Mouse (Mus musculus) intestine, embryonic 16.5 days (tissue): ENCODE results near the gene Gm13084. TPM values are rescaled to one million over a fixed set of nuclear protein-coding genes. Genes with fewer than 3 reads are reported as not detected.
"Not testable (repeated sequence)": the region's sequence is repeated elsewhere in the genome, so short reads cannot be mapped to it uniquely, and the experiment has no call there.

ENCODE experiments used
- ATAC-seq: fragments of 200-750 bp; cut with Nextera tagmentation; 2 replicates; pipeline ENCODE4 v1.8.0; 2017; ENCODE audit warnings: moderate TSS enrichment, moderate library complexity
- H3K27ac ChIP-seq: fragments of 300-500 bp; sonication (generic); 2 replicates; pipeline ENCODE4 v1.5.1; 2014; ENCODE audit warnings: mild to moderate bottlenecking, low read length
- H3K27me3 ChIP-seq: fragments of 300-500 bp; sonication (generic); replicated peaks from 2 replicates; pipeline ENCODE4 v1.6.1; 2014; ENCODE audit warnings: low read length, control low read depth, mixed read lengths; ENCODE audit not compliant: control insufficient read depth, insufficient read depth
- H3K36me3 ChIP-seq: fragments of 300-500 bp; sonication (generic); 2 replicates; pipeline ENCODE4 v1.6.1; 2014; ENCODE audit warnings: low read length, control low read depth; ENCODE audit not compliant: control insufficient read depth, insufficient read depth
- H3K4me1 ChIP-seq: fragments of 300-500 bp; sonication (generic); 2 replicates; pipeline ENCODE4 v1.6.1; 2014; ENCODE audit warnings: low read length, control low read depth, mixed read lengths; ENCODE audit not compliant: control insufficient read depth, insufficient read depth
- H3K4me2 ChIP-seq: fragments of 300-500 bp; sonication (generic); 2 replicates; pipeline ENCODE4 v1.6.1; 2014; ENCODE audit warnings: low read depth, low read length, control low read depth
- H3K4me3 ChIP-seq: fragments of 300-500 bp; sonication (generic); 2 replicates; pipeline ENCODE4 v1.5.1; 2014; ENCODE audit warnings: mild to moderate bottlenecking, low read length
- H3K9ac ChIP-seq: fragments of 300-500 bp; sonication (generic); 2 replicates; pipeline ENCODE4 v1.6.1; 2014; ENCODE audit warnings: low read depth, low read length
- H3K9me3 ChIP-seq: fragments of 300-500 bp; sonication (generic); 2 replicates; pipeline ENCODE4 v1.6.1; 2016; ENCODE audit warnings: low read length, control low read depth; ENCODE audit not compliant: control insufficient read depth
- WGBS: fragments of 180-500 bp; shearing (Covaris S2); extraction: QIAGEN DNeasy Blood & Tissue Kit; methylation state at CpG from one replicate; pipeline ENCODE4 v1.1.7; 2014; 5-methylcytosine and 5-hydroxymethylcytosine counted together
- polyA plus RNA-seq: library from polyadenylated mRNA; unstranded; fragments of >200 nt; fragmentation: Nextera tagmentation; extraction: Ambion mirVana; gene quantifications from 2 replicates; pipeline ENCODE4 v1.2.1, GENCODE M21; 2015

Gm13084 gene
- polyA plus RNA-seq: not detected in 2 replicates

DNA sequence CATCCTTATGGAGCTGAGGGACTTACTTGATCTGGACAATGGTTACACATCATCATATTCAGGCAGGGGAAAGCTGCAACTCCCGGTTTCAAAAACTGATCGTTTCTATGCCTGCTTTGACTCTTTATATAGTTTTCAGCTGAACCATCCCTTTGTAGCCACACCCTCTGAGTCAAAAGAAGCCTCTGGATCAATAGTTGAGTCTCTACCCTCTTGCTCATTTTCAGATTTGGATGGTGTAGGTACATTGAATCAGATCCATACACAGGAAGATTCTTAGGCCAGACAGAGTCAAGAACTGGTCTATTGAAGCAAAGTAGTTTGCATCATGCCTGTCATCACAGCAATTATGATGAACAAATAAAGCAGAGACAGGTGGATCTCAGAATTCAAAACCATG, at the start of gene Gm13084:
Gene Gm13084 (minus strand): TSS at position 101 of the 400 bp plus-strand sequence.
- H3K9me3 ChIP-seq: no peaks in the 10 kb centered on the region
- no peak within 1 kb of the TSS for H3K4me3 ChIP-seq
- H3K36me3 ChIP-seq: no peaks in the 10 kb centered on the region
- H3K27me3 ChIP-seq: no peaks in the 10 kb centered on the region
- no peak within 1 kb of the TSS for H3K27ac ChIP-seq
- ATAC-seq: no peak
- 83% methylated on average over 2 of the region's 2 CpGs for WGBS
- no peaks in the 10 kb centered on the region for H3K4me1 ChIP-seq
- H3K9ac ChIP-seq: no peak within 1 kb of the TSS
- H3K4me2 ChIP-seq: no peak within 1 kb of the TSS

DNA sequence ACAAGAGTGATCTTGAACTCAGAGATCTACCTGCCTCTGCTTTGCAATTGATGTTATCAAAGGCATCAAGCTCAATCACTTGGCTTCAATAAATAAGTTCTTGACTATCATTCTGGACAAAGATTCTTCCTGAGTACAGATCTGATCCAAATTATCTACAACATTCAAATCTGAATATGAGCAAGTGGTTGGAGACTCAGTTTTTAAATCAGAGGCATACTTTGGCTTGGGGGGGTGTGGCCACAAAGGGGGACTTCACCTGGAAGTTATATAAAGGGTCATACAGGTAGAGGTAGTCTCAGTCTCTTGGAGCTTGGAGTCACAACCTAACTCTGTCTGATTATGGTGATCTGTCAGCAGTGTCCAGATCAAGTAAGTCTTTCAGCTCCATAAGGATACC, 30.3 kb upstream of the Gm13084 start, which contains the start of gene Gm13103:
Gene Gm13103 (plus strand): TSS at position 301 of the 400 bp plus-strand sequence.
- H3K4me1 ChIP-seq, H3K9me3 ChIP-seq, H3K9ac ChIP-seq, H3K4me3 ChIP-seq, H3K27ac ChIP-seq, H3K36me3 ChIP-seq, H3K4me2 ChIP-seq, ATAC-seq, H3K27me3 ChIP-seq: not testable (repeated sequence)

DNA sequence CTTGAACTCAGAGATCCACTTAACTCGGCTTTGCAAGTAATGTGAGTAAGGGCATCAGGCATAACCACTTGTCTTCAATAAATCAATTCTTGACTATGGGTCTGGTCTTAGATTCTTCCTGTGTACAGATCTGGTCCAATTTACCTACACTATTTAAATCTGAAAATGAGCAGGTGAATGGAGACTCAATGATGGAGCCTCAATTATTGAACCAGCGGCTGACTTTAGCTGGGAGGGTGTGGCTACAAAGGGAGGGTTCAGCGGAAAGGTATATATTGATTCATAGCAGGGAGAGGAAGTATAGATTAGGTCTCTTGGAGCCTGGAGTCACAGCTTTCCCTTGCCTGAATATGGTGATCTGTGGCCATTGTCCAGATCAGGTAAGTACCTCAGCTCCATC, 26.8 kb downstream of the Gm13084 start, which contains the start of gene Gm13023:
Gene Gm13023 (plus strand): TSS at position 301 of the 400 bp plus-strand sequence.
- not testable (repeated sequence) for H3K36me3 ChIP-seq, H3K9me3 ChIP-seq, H3K4me2 ChIP-seq, H3K4me3 ChIP-seq, ATAC-seq, H3K27ac ChIP-seq, H3K27me3 ChIP-seq, H3K4me1 ChIP-seq, H3K9ac ChIP-seq
- 90% methylated on average over 3 of the region's 3 CpGs for WGBS

Other genes starting within 250 kb of the Gm13084 start
- gene Gm13083, start 201.1 kb downstream of the Gm13084 start, polyA plus RNA-seq: not detected in 2 replicates
- gene Gm13088, start 158.8 kb downstream of the Gm13084 start, polyA plus RNA-seq: not detected in 2 replicates
- not detected in 2 replicates for gene Gm13089, start 113.4 kb downstream of the Gm13084 start, polyA plus RNA-seq
- not detected in 2 replicates for gene Gm13078, start 96.6 kb downstream of the Gm13084 start, polyA plus RNA-seq
- gene Gm13023, start 26.7 kb downstream of the Gm13084 start, polyA plus RNA-seq: not detected in 2 replicates
- gene Gm13103, start 30.4 kb upstream of the Gm13084 start, polyA plus RNA-seq: not detected in 2 replicates
- not detected in 2 replicates for gene Pramef6, start 84.3 kb upstream of the Gm13084 start, polyA plus RNA-seq
- not detected in 2 replicates for gene Pramef25, start 134.9 kb upstream of the Gm13084 start, polyA plus RNA-seq
- not detected in 2 replicates for gene Gm13101, start 150.9 kb upstream of the Gm13084 start, polyA plus RNA-seq
- gene Pramef17, start 178.3 kb upstream of the Gm13084 start, polyA plus RNA-seq: not detected in 2 replicates
- not detected in 2 replicates for gene Pramel4, start 243.0 kb upstream of the Gm13084 start, polyA plus RNA-seq